Mouse (Mus musculus) gastrocnemius, postnatal 4 days (tissue): ENCODE data around the gene Crip3. TPM values are rescaled to one million over a fixed set of nuclear protein-coding genes. Genes with fewer than 3 reads are reported as not detected.

Source experiments
- DNase-seq, 2 experiments: peaks; one replicate each; pipeline ENCODE4 v3.0.0; 2021 to 2022; ENCODE audit warnings: low spot score in 2 of 2, mixed read lengths in 2 of 2
- total RNA-seq, 2 experiments: library from RNA; stranded (reverse); gene quantifications; 2 replicates each; pipeline ENCODE4 v1.2.3; 2021

Gene Crip3
- total RNA-seq, 2 experiments from 2014 or later: 3.7 to 4.8 TPM

- no peak for DNase-seq
Measured at GRCm38 (mm10) chr17:46454539-46454938, 25.8 kb downstream of the Crip3 start.

GRCm38 (mm10) chr17:46455110-46455691 is 26.5 kb downstream of the Crip3 start:
- DNase-seq: no peak

- no peak for DNase-seq
Measured at GRCm38 (mm10) chr17:46457791-46458190, 29.1 kb downstream of the Crip3 start.

- no peak for DNase-seq
Measured at GRCm38 (mm10) chr17:46458439-46458838, 29.7 kb downstream of the Crip3 start.

GRCm38 (mm10) chr17:46460673-46461072 is 31.9 kb downstream of the Crip3 start:
- DNase-seq: no peak

- no peak for DNase-seq
Measured at GRCm38 (mm10) chr17:46461347-46461746, 32.6 kb downstream of the Crip3 start.

GRCm38 (mm10) chr17:46462226-46462625 is 33.5 kb downstream of the Crip3 start:
- DNase-seq: no peak

GRCm38 (mm10) chr17:46467830-46468229 is 39.1 kb downstream of the Crip3 start:
- no peak for DNase-seq

GRCm38 (mm10) chr17:46476601-46477000 is 47.9 kb downstream of the Crip3 start:
- DNase-seq: no peak

GRCm38 (mm10) chr17:46477286-46477685 is 48.6 kb downstream of the Crip3 start:
- DNase-seq: no peak

Other genes starting within 250 kb of the Crip3 start
- gene Polh, start 226.3 kb upstream of the Crip3 start, total RNA-seq: 10 to 100 TPM; 19.6 to 20.2 TPM
- gene Xpo5, start 226.1 kb upstream of the Crip3 start, total RNA-seq: 10 to 100 TPM; 23.0 to 26.8 TPM
- gene Polr1c, start 180.9 kb upstream of the Crip3 start, total RNA-seq: 10 to 100 TPM; 35.1 to 35.6 TPM
- gene Yipf3, start 180.8 kb upstream of the Crip3 start, total RNA-seq: 10 to 100 TPM; 76.8 to 81.5 TPM
- 1 to 10 TPM in 1 of 2 experiments, under 1 TPM in 1; 0.73 to 1.1 TPM for gene Lrrc73, start 175.4 kb upstream of the Crip3 start, total RNA-seq
- gene Tjap1, start 145.9 kb upstream of the Crip3 start, total RNA-seq: 10 to 100 TPM; 79.8 to 90.9 TPM
- gene Dlk2, start 131.5 kb upstream of the Crip3 start, total RNA-seq: 1 to 10 TPM; 1.2 to 1.5 TPM
- 1 to 10 TPM; 5.3 to 5.4 TPM for gene Abcc10, start 100.6 kb upstream of the Crip3 start, total RNA-seq
- 10 to 100 TPM; 33.9 to 35.0 TPM for gene Zfp318, start 45.2 kb upstream of the Crip3 start, total RNA-seq
- gene Slc22a7, start 9.5 kb downstream of the Crip3 start, total RNA-seq: under 1 TPM in 1 of 2 experiments, not detected in 1; 0.21 TPM
- gene Ttbk1, start 58.7 kb downstream of the Crip3 start, total RNA-seq: 1 to 10 TPM in 1 of 2 experiments, under 1 TPM in 1; 0.60 to 1.2 TPM
- gene Dnph1, start 67.8 kb downstream of the Crip3 start, total RNA-seq: 1 to 10 TPM; 3.6 to 5.2 TPM
- 10 to 100 TPM; 13.5 to 15.0 TPM for gene Cul9, start 117.5 kb downstream of the Crip3 start, total RNA-seq
- gene Srf, start 127.2 kb downstream of the Crip3 start, total RNA-seq: 10 to 100 TPM; 81.5 to 84.4 TPM
- 10 to 100 TPM; 46.2 to 50.0 TPM for gene Ptk7, start 200.6 kb downstream of the Crip3 start, total RNA-seq
- 10 to 100 TPM; 21.6 to 24.1 TPM for gene Klc4, start 217.1 kb downstream of the Crip3 start, total RNA-seq
- gene Mrpl2, start 217.3 kb downstream of the Crip3 start, total RNA-seq: 100 to 1,000 TPM; 104 to 107 TPM
- 100 to 1,000 TPM; 100 to 101 TPM for gene Cul7, start 221.4 kb downstream of the Crip3 start, total RNA-seq
- 10 to 100 TPM; 17.9 to 21.6 TPM for gene Rrp36, start 245.4 kb downstream of the Crip3 start, total RNA-seq
- gene Mea1, start 249.9 kb downstream of the Crip3 start, total RNA-seq: 10 to 100 TPM; 72.3 to 75.8 TPM